Mouse (Mus musculus) lung, adult 2 months (tissue): ENCODE results near the gene Lekr1. TPM values are rescaled to one million over a fixed set of nuclear protein-coding genes. Genes with fewer than 3 reads are reported as not detected.

Experiments used
- DNase-seq: peaks from one replicate; pipeline ENCODE4 v3.0.0; 2022
- H3K4me1 ChIP-seq: fragments of 200-500 bp; 2 replicates; pipeline ENCODE4 v1.6.1; 2011; ENCODE audit warnings: low read length; ENCODE audit not compliant: control insufficient read depth, insufficient read depth
- H3K4me3 ChIP-seq: fragments of 200-500 bp; replicated peaks from 2 replicates; pipeline ENCODE3; 2011; ENCODE audit warnings: low read depth, mild to moderate bottlenecking, control low read depth, low read length; ENCODE audit errors: extremely low read depth
- CTCF ChIP-seq: fragments of 200-500 bp; IDR thresholded peaks from 2 replicates; pipeline ENCODE4 v1.5.1; 2011; ENCODE audit warnings: mild to moderate bottlenecking, low read length, control low read depth; ENCODE audit not compliant: insufficient read depth
- POLR2A ChIP-seq: fragments of 200-500 bp; IDR thresholded peaks from 2 replicates; pipeline ENCODE4 v1.6.1; 2011; ENCODE audit warnings: low read depth, mild to moderate bottlenecking, control low read depth, low read length, borderline replicate concordance; ENCODE audit errors: extremely low read depth
- WGBS: fragments of 180-500 bp; shearing (Covaris S2); methylation state at CpG from one replicate; pipeline ENCODE4 v1.1.7; 2018; 5-methylcytosine and 5-hydroxymethylcytosine counted together
- polyA plus RNA-seq: library from polyadenylated mRNA; depleted of rRNA; stranded (reverse); fragments of >200 nt; gene quantifications from 2 replicates; pipeline ENCODE4 v1.2.3, GENCODE M21; 2012

Lekr1 gene
- polyA plus RNA-seq, 1 experiment, result 1.3 TPM

DNA sequence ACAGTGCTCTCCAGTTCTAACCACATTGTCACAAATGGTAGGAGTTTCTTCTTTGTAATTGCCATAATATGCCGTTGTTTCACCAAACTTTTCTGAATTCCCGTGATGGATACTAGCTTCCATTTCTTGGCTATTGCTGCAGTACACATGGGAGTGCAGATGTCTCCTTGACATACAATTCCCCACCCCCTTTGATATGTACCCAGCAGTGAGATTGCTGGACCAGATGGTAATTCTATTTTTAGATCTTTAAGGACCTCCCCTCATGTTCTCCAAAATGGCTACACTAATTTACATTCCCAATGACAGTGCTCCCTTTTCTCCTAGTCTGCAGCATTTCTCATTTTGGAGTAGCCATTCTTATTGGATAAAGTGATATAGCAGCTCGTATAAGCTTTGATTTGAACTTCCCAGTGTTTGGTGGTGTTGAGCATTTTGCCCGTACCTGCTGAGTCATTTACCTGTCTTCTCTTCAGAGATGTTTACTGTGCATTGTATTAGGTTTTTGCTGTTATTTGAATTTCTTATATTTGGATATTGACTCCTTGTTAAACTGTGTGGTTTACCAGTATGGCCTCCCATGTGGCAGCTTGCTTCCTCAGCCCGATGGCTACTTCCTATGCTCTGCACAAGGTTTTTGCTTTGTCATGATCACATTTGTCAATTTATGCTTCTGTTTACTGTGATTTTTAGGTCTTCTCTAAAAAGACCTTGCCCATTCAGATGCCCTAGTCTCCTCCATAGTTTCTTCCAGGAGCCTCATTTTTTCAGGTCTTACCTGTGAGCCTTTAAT lies 131.5 kb downstream of the Lekr1 start:
- 89% methylated on average over 5 of the region's 5 CpGs for WGBS
- no peaks in the 10 kb centered on the region for H3K4me1 ChIP-seq
- no peak overlapping the region for H3K4me3 ChIP-seq
- TF ChIP-seq POLR2A (no peak), CTCF (no peak)
- no peak for DNase-seq

DNA sequence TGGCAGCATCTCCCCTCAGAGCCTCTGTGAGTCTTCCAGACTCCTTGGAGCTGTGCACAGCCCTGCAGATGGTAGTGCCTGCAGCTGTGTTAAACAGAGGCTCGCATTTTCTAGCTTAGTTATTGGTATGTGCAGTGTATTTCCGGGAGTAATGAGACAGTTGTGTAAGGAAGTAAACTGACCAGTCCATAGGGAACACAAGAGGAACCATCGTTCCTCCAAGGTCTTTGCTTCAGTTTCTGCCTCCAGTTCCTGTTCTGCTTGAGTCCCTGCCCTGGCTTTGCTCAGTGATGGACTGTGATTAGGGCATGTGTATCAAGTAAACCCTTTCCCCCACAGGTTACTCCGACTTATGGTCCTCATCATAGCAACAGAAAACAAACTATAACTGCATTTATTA lies 134.9 kb downstream of the Lekr1 start:
- no peak for DNase-seq
- TF ChIP-seq POLR2A, result no peak
- TF ChIP-seq CTCF, result no peak
- Histone ChIP-seq H3K4me1 (no peaks in the 10 kb centered on the region), H3K4me3 (no peak overlapping the region)
- 69% methylated on average over 4 of the region's 4 CpGs for WGBS

DNA sequence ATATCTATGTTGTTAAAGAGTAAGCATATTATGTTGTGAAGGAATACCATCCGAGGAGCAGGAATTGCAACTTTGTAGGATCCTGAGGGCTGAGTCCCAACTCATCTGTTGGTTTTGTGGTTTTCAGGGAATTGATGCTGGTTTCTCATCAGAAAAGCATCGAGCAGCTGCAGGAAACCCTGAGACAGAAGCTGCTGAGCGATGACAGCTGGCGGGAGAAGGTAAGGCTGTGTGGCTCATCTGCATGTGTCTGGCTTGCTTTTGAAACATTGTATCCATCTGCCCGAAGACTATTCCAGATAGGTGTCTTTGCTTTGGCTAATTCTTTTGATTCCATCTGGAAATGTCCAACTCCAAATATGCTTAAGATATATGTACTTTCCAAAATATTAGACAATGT lies 136.2 kb downstream of the Lekr1 start:
- no peak for DNase-seq

DNA sequence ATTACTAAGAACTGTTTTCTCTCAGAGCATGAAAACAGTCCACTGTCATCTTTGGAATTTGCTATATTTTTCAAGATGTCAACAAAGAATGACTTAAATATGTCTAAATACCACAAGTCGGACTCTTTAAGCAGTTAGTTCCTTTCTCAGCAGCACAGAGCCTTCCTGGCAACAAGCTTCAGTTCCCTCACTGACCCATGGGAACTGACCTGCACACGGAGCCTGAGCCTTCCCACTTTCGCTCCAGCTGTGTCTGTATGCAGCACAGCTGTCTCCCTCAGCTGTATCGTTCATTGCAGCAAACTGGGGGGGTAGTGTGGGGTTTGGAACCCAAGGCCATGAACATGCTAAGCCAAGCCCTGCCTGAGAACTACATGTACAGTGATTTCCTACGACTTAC lies 136.8 kb downstream of the Lekr1 start:
- no peaks in the 10 kb centered on the region for H3K4me1 ChIP-seq
- WGBS, result 47% methylated on average over 5 of the region's 5 CpGs
- no peak for TF ChIP-seq POLR2A
- no peak for TF ChIP-seq CTCF
- no peak overlapping the region for H3K4me3 ChIP-seq
- DNase-seq, result no peak

More for the DNA sequence above, 136.2 kb downstream of the Lekr1 start:
- 80% methylated on average over 5 of the region's 5 CpGs for WGBS
- Histone ChIP-seq H3K4me1 (no peaks in the 10 kb centered on the region), H3K4me3 (no peak overlapping the region)
- TF ChIP-seq POLR2A (no peak), CTCF (no peak)

DNA sequence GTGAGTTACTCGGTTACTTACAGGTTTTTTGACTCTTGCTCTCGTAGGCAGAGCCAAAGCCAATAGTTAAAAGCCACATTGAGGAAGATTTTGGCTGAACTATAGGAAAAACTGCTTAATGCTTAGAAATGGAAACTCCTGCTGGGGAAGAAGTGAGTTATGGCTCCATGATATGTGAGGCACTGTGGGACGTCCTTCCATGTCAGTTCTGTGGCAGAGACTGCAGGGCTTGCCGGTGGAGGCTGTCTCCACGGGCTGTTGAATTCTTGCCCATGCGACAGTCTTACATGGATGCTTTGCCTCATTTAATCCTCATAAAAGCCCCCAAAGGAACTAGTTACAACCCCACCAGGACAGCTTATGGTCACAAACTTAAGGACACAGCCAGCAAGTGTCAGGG lies 148.9 kb downstream of the Lekr1 start:
- Histone ChIP-seq H3K4me3 (no peak overlapping the region), H3K4me1 (no peaks in the 10 kb centered on the region)
- no peak for TF ChIP-seq CTCF
- no peak for TF ChIP-seq POLR2A
- WGBS, result 85% methylated on average over 6 of the region's 6 CpGs
- no peak for DNase-seq

DNA sequence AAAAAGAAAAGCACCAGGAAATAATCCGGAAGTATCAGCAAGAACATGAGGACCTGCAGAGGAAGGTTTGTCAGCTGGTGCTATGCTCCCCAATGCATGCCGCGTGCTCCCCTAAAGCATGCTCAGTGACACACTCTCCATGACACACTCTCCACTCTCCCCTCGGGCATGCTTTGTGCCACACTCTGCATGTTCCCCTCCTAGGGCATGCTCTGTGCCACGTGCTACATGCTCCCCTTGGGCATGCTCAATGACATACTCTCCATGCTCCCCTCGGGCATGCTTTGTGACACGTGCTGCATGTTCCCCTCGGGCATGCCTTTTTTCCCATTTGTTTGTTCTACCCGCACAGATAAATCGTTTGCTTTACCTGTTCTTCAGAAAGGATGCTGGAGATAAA lies 150.0 kb downstream of the Lekr1 start:
- no peak for DNase-seq
- 82% methylated on average over 10 of the region's 10 CpGs for WGBS
- TF ChIP-seq POLR2A (no peak), CTCF (no peak)
- H3K4me1 ChIP-seq, result no peaks in the 10 kb centered on the region
- H3K4me3 ChIP-seq, result no peak overlapping the region

DNA sequence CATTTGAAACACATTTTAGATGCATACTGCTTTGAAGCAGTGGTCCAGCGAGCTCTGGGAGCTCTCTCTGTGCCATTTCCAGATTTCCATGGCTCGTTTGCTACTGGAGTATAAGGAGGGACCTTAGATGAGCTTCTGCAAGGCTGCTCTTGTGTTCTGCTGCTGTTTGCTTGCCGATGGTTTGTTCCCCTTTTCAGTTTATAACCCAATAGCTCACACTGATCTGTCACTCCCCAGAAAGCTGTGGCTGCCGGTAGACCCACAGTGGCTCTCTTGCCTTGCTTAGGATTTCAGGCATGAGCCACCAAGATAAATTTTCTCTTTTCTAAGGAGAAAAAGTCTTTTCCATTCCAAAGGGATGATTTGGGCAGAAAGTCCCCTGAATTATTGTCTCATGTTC lies 152.6 kb downstream of the Lekr1 start:
- TF ChIP-seq POLR2A (no peak), CTCF (no peak)
- no peak for DNase-seq
- H3K4me3 ChIP-seq, result no peak overlapping the region
- WGBS, result 59% methylated on average over 4 of the region's 4 CpGs
- no peaks in the 10 kb centered on the region for H3K4me1 ChIP-seq

DNA sequence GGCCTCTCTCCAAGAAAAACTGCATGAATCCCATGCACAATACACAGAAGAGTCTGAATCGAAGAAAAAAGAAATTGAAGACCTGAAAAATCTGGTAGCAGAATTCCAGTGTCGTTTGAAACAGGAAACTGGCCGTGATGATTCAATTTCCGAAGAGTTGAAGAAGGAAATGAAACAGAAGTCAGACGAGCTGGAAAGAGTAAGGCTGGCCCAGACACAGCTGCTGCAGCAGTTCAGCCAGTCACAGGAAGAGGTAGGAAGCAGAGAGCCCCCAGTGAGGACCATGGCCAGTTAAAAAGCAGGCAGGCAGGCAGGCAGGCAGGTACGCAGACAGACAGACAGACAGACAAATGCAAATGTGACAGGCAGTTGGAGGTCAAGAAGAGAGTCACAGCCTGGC lies 153.8 kb downstream of the Lekr1 start:
- TF ChIP-seq CTCF (no peak), POLR2A (no peak)
- Histone ChIP-seq H3K4me3 (no peak overlapping the region), H3K4me1 (no peaks in the 10 kb centered on the region)
- no peak for DNase-seq
- 20% methylated on average over 6 of the region's 6 CpGs for WGBS

DNA sequence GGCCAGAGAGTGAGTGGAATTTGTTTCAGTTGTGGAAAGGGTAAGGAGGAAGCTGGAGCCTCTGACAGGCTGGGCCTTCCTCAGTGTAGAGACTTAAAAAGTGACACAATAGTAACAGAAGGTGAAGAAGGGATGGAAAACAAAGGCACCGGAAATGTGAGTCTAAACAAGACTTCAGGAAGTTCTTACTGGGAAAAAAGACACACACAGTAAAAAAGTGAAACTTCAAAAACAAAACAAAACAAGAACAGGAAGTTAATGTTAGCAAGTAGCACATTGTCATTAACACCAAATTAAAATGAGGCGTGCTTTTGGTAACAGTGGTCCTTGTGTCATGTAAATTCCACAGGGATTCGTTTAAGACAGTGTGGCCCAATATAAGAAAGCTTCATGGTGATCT lies 158.9 kb downstream of the Lekr1 start:
- WGBS, result 44% methylated on average over 3 of the region's 3 CpGs
- Histone ChIP-seq H3K4me3 (no peak overlapping the region), H3K4me1 (no peaks in the 10 kb centered on the region)
- TF ChIP-seq CTCF (no peak), POLR2A (no peak)
- no peak for DNase-seq

DNA sequence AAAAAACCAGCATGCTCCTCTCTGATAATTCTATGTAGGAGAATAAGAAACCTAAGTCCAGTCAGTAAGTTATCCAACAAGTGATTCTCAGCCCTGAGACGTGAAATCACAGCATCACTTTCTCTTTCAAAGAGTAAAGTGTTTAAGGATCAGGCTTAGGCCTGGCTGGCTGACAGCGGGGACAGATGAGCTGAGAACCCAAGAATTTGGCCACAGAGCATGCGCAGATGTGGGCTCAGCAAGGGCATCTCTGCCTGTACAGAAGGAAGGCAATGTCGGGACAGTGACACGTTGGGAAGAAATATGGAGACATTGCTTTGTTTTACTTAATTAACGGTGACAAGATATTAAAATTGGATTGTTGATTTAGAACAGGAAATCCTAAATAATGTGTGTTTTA lies 160.7 kb downstream of the Lekr1 start:
- no peak overlapping the region for H3K4me3 ChIP-seq
- no peak for TF ChIP-seq POLR2A
- no peak for TF ChIP-seq CTCF
- peaks cover 2% of the 10 kb centered on the region; the same call in 1 of the 2 replicates for H3K4me1 ChIP-seq
- 79% methylated on average over 6 of the region's 6 CpGs for WGBS
- DNase-seq, result no peak
